Mouse (Mus musculus): Measurements from ENCODE around the gene Abhd16a. TPM values are rescaled to one million over a fixed set of nuclear protein-coding genes. Genes with fewer than 3 reads are reported as not detected.

Abhd16a gene
- total and polyA plus RNA-seq, 3 experiments, result 28.9 to 80.6 (median 35.6) TPM

DNA sequence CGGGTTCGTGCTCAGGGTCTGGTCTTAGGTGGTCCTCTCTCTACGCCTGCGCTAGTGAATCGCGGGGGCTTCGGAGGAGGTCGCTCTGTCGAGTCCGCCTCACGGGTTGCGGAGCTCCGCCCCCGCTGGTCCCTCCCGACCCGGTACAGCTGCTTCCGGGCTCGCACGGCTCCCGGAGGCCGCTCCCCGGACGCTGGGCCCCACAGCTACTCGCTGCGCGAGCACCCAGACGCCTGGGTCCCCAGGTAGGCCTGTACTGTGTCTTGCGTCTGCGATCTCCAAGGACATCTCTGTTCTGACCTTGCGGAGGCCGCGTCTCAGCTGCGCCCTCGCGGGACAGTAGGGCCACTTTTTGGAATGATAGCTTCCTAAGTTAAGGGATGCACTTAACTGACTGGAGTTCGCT lies 37.1 kb downstream of the Abhd16a start, which contains the start of gene D17H6S53E:
Gene D17H6S53E, plus strand, starts transcription at position 168 of the 406 bp plus-strand sequence.
- H3K4me1 ChIP-seq (ENCODE audit: insufficient read depth, low read depth, low read length), result peaks cover 73% of the 10 kb centered on the region
- ATAC-seq (ENCODE audit: extremely low read depth, insufficient number of reproducible peaks, low FRiP score, poor library complexity, severe bottlenecking), result peak; percentile 23; the same call in 1 of the 2 replicates
- H3K4me3 ChIP-seq (ENCODE audit: low read depth, low read length), result peak within 1 kb of the TSS; percentile 78
- H3K9me3 ChIP-seq (replicated peaks), result no peaks in the 10 kb centered on the region
- TF ChIP-seq POLR2AphosphoS5 (IDR thresholded peaks at IDR 0.05; ENCODE audit: insufficient replicate concordance, low read depth, low read length), result no peak
- H3K36me3 ChIP-seq (replicated peaks), result peaks cover 68% of the 10 kb centered on the region
- peak; percentile 83 for DNase-seq (ENCODE audit: low spot score)
- H3K27me3 ChIP-seq (ENCODE audit: insufficient read depth, low read length), result no peaks in the 10 kb centered on the region

DNA sequence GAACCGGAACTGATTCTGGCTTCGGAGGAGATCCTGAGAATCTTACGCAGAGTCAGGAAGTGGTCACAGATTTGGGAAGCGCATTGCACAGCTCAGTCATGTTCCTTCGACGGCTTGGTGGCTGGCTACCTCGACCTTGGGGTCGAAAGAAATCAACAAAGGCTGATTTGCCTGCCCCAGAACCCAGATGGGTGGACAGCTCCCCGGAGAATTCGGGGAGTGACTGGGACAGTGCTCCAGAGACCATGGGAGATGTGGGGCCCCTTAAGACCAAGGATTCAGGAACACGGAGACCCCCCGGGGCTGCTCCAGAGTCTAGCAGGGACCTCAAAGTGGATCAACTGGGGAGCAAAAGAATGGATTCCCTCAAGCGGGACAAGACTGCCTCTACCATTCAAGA lies 38.0 kb downstream of the Abhd16a start:
- no peak for ATAC-seq (ENCODE audit: extremely low read depth, insufficient number of reproducible peaks, low FRiP score, poor library complexity, severe bottlenecking)

DNA sequence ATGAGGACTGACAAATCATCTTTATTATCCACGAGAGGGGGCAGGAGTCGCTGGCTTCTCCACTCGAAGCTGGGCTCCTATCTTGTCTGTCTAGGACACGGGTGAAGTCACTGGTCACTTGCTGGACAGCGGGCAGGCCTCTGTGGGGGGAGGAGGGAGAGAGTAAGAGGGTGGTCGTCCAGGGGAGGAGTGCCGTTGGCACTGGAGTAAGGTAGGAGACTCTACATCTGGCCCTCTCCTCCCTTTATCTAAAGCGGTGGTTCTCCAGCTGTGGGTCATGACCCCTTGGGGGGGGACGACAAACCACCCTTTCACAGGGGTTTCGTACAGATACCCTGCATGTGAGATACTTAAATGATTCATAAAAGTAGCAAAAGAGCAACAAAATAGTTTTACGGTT lies 39.9 kb downstream of the Abhd16a start:
- DNase-seq (ENCODE audit: low spot score) (no peak), ATAC-seq (ENCODE audit: extremely low read depth, insufficient number of reproducible peaks, low FRiP score, poor library complexity, severe bottlenecking) (no peak)
- TF ChIP-seq CTCF (IDR thresholded peaks at IDR 0.05; ENCODE audit: low read depth, low read length) (no peak), GATA2 (IDR thresholded peaks at IDR 0.05; ENCODE audit: borderline replicate concordance, low read depth, low read length) (no peak), POLR2AphosphoS5 (IDR thresholded peaks at IDR 0.05; ENCODE audit: insufficient replicate concordance, low read depth, low read length) (no peak), TAL1 (conservative IDR thresholded peaks at IDR 0.05; ENCODE audit: low read depth, low read length) (no peak), GATA1 (IDR thresholded peaks at IDR 0.05; ENCODE audit: borderline replicate concordance, low read length) (no peak)
- no peaks in the 10 kb centered on the region for H3K9me3 ChIP-seq (replicated peaks)
- H3K36me3 ChIP-seq (replicated peaks), result peaks cover 66% of the 10 kb centered on the region
- no peak overlapping the region; the same call in 1 of the 2 replicates for H3K4me3 ChIP-seq (ENCODE audit: low read depth, low read length)
- peaks cover 56% of the 10 kb centered on the region for H3K4me1 ChIP-seq (ENCODE audit: insufficient read depth, low read depth, low read length)
- no peaks in the 10 kb centered on the region for H3K27me3 ChIP-seq (ENCODE audit: insufficient read depth, low read length)

More for the DNA sequence above, 38.0 kb downstream of the Abhd16a start:
- TF ChIP-seq GATA1 (IDR thresholded peaks at IDR 0.05; ENCODE audit: borderline replicate concordance, low read length), result no peak
- no peak for TF ChIP-seq POLR2AphosphoS5 (IDR thresholded peaks at IDR 0.05; ENCODE audit: insufficient replicate concordance, low read depth, low read length)
- Histone ChIP-seq H3K9me3 (replicated peaks) (no peaks in the 10 kb centered on the region), H3K4me1 (ENCODE audit: insufficient read depth, low read depth, low read length) (peaks cover 68% of the 10 kb centered on the region), H3K27me3 (ENCODE audit: insufficient read depth, low read length) (no peaks in the 10 kb centered on the region), H3K36me3 (replicated peaks) (peaks cover 75% of the 10 kb centered on the region), H3K4me3 (ENCODE audit: low read depth, low read length) (peak overlapping the region; percentile 78)
- DNase-seq (ENCODE audit: low spot score), result no peak

DNA sequence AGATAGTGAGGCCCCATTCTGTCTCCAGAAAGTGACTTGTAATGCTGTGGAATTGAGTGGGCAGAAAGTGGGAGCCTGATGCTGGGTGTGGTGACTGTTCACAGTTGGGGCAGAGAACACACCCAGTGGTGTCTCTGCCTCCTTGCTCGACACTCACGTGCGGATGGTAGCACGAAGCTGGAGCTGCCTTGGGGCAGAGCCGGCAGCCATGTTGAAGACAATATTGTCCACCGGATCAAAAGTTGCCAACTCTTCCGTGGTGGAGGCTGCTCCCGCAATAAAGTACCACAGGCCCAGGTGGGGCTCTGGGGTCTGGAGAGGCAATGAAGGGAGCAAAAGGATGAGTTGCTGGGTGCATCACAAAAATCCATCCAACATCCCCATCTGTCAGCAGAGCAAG lies 42.0 kb downstream of the Abhd16a start:
- DNase-seq (ENCODE audit: low spot score), result no peak
- no peaks in the 10 kb centered on the region for H3K27me3 ChIP-seq (ENCODE audit: insufficient read depth, low read length)
- peaks cover 40% of the 10 kb centered on the region for H3K4me1 ChIP-seq (ENCODE audit: insufficient read depth, low read depth, low read length)
- peaks cover 52% of the 10 kb centered on the region for H3K36me3 ChIP-seq (replicated peaks)
- no peak overlapping the region for H3K4me3 ChIP-seq (ENCODE audit: low read depth, low read length)
- no peaks in the 10 kb centered on the region for H3K9me3 ChIP-seq (replicated peaks)
- TF ChIP-seq TAL1 (conservative IDR thresholded peaks at IDR 0.05; ENCODE audit: low read depth, low read length) (no peak), GATA2 (IDR thresholded peaks at IDR 0.05; ENCODE audit: borderline replicate concordance, low read depth, low read length) (no peak), CTCF (IDR thresholded peaks at IDR 0.05; ENCODE audit: low read depth, low read length) (no peak), POLR2AphosphoS5 (IDR thresholded peaks at IDR 0.05; ENCODE audit: insufficient replicate concordance, low read depth, low read length) (no peak), GATA1 (IDR thresholded peaks at IDR 0.05; ENCODE audit: borderline replicate concordance, low read length) (no peak)
- no peak for ATAC-seq (ENCODE audit: extremely low read depth, insufficient number of reproducible peaks, low FRiP score, poor library complexity, severe bottlenecking)

DNA sequence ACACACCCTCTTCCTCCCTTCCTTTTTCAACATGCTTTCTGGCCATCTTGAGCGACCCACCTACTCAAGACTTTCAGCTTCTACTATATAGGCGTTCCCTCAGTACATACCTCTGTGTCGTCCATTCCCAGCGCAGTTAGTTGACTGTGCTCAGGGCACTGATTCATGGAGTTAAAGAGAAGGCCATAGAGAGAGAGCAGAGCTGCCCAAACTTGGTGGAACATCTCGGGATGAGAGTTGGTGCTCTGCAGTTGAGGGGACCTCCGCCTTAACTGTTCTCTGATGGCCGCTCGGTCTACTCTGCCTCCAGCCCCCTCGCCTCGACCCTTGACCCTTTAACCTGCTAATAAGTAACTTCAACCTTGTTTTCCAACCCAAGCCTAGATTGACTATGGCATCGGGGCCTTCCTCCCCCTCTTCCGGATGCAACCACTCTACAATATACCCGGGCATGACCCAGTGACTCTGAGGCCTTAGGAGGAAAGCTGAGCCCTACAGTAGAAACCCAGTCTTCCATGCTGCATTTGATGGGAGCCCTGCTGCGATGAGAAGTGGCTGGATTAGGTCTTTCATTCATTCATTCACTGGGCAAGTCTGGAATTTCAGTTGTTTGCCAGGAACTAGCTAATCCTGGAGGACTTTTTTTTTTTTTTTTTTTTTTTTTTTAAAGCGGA lies 42.6 kb downstream of the Abhd16a start, which contains the start of gene Apom:
Gene Apom, minus strand, starts transcription at position 551 of the 674 bp plus-strand sequence.
- H3K36me3 ChIP-seq (replicated peaks), result peaks cover 53% of the 10 kb centered on the region
- no peak for ATAC-seq (ENCODE audit: extremely low read depth, insufficient number of reproducible peaks, low FRiP score, poor library complexity, severe bottlenecking)
- TF ChIP-seq POLR2AphosphoS5 (IDR thresholded peaks at IDR 0.05; ENCODE audit: insufficient replicate concordance, low read depth, low read length) (no peak), GATA1 (IDR thresholded peaks at IDR 0.05; ENCODE audit: borderline replicate concordance, low read length) (no peak), GATA2 (IDR thresholded peaks at IDR 0.05; ENCODE audit: borderline replicate concordance, low read depth, low read length) (no peak), TAL1 (conservative IDR thresholded peaks at IDR 0.05; ENCODE audit: low read depth, low read length) (no peak), CTCF (IDR thresholded peaks at IDR 0.05; ENCODE audit: low read depth, low read length) (no peak)
- no peaks in the 10 kb centered on the region for H3K27me3 ChIP-seq (ENCODE audit: insufficient read depth, low read length)
- no peak for DNase-seq (ENCODE audit: low spot score)
- H3K9me3 ChIP-seq (replicated peaks), result no peaks in the 10 kb centered on the region
- no peak within 1 kb of the TSS for H3K4me3 ChIP-seq (ENCODE audit: low read depth, low read length)
- H3K4me1 ChIP-seq (ENCODE audit: insufficient read depth, low read depth, low read length), result peaks cover 42% of the 10 kb centered on the region

DNA sequence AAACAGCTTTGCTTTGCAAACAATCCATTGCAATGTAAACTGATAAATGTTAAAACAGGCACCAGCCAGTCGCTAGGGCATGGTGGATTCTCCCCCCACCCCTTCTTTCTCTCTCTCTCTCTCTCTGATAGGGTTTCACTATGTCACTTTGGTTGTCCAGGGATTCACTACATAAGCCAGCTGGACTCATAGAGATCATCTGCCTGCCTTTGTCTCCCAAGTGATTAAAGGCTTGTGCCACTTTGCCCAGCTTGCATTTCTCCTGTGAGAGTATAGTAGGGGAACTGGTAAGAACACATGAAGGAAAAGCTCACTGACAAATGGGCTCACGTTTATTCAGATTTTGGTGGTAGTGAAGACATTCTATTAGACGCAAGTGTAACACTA lies 43.1 kb downstream of the Abhd16a start:
- peaks cover 54% of the 10 kb centered on the region for H3K36me3 ChIP-seq (replicated peaks)
- H3K4me1 ChIP-seq (ENCODE audit: insufficient read depth, low read depth, low read length), result peaks cover 41% of the 10 kb centered on the region
- H3K27me3 ChIP-seq (ENCODE audit: insufficient read depth, low read length), result no peaks in the 10 kb centered on the region
- no peaks in the 10 kb centered on the region for H3K9me3 ChIP-seq (replicated peaks)
- no peak overlapping the region for H3K4me3 ChIP-seq (ENCODE audit: low read depth, low read length)
- no peak for ATAC-seq (ENCODE audit: extremely low read depth, insufficient number of reproducible peaks, low FRiP score, poor library complexity, severe bottlenecking)
- TF ChIP-seq CTCF (IDR thresholded peaks at IDR 0.05; ENCODE audit: low read depth, low read length) (no peak), POLR2AphosphoS5 (IDR thresholded peaks at IDR 0.05; ENCODE audit: insufficient replicate concordance, low read depth, low read length) (no peak), TAL1 (conservative IDR thresholded peaks at IDR 0.05; ENCODE audit: low read depth, low read length) (no peak), GATA2 (IDR thresholded peaks at IDR 0.05; ENCODE audit: borderline replicate concordance, low read depth, low read length) (no peak), GATA1 (IDR thresholded peaks at IDR 0.05; ENCODE audit: borderline replicate concordance, low read length) (no peak)
- no peak for DNase-seq (ENCODE audit: low spot score)

Data from G1E (cell line).